Mouse (Mus musculus) myocyte (in vitro differentiated cells): ENCODE data around the gene Hmga1. TPM values are rescaled to one million over a fixed set of nuclear protein-coding genes. Genes with fewer than 3 reads are reported as not detected.

Experiments
- H3K27me3 ChIP-seq: one replicate; pipeline ENCODE4 v1.6.1; 2011; ENCODE audit not compliant: control insufficient read depth, insufficient read depth, insufficient read length
- H3K36me3 ChIP-seq: one replicate; pipeline ENCODE4 v1.6.1; 2011; ENCODE audit not compliant: control insufficient read depth, insufficient read depth
- H3K4me2 ChIP-seq: one replicate; pipeline ENCODE4 v1.6.1; 2011; ENCODE audit warnings: low read depth, control low read depth
- H3K4me3 ChIP-seq: one replicate; pipeline ENCODE4 v1.5.1; 2011; ENCODE audit warnings: mild to moderate bottlenecking, control low read depth, moderate library complexity
- H3K79me2 ChIP-seq: one replicate; pipeline ENCODE4 v1.6.1; 2011; ENCODE audit not compliant: control insufficient read depth, insufficient read depth
- H3ac ChIP-seq: one replicate; pipeline ENCODE4 v1.6.1; 2011; ENCODE audit not compliant: control insufficient read depth, insufficient read length
- CEBPB ChIP-seq: IDR thresholded peaks from 2 replicates; pipeline ENCODE4 v1.6.1; 2011; ENCODE audit warnings: mild to moderate bottlenecking, moderate library complexity; ENCODE audit not compliant: poor library complexity, insufficient read depth, severe bottlenecking
- E2F4 ChIP-seq: IDR thresholded peaks from one replicate; pipeline ENCODE4 v1.6.1; 2011; ENCODE audit warnings: mild to moderate bottlenecking, control low read depth, moderate library complexity; ENCODE audit not compliant: insufficient read depth
- MAX ChIP-seq: IDR thresholded peaks from one replicate; pipeline ENCODE4 v1.6.1; 2011; ENCODE audit warnings: low read depth, mild to moderate bottlenecking, control low read depth
- MYOD1 ChIP-seq, 3 experiments: IDR thresholded peaks; one replicate each; pipeline ENCODE4 v1.6.1; 2011; ENCODE audit warnings: control low read depth in 2 of 3, low read depth in 2 of 3, mild to moderate bottlenecking in 2 of 3, moderate library complexity in 1 of 3; ENCODE audit not compliant: insufficient read length in 2 of 3, control insufficient read depth in 1 of 3
- MYOG ChIP-seq, 3 experiments: IDR thresholded peaks; one replicate each; pipeline ENCODE4 v1.6.1; 2011; ENCODE audit warnings: control low read depth in 2 of 3, low read depth in 2 of 3, mild to moderate bottlenecking in 2 of 3; ENCODE audit not compliant: insufficient read length in 2 of 3, control insufficient read depth in 1 of 3, insufficient read depth in 1 of 3
- POLR2A ChIP-seq: IDR thresholded peaks from one replicate; pipeline ENCODE4 v1.6.1; 2011; ENCODE audit warnings: low read depth, mild to moderate bottlenecking, control low read depth, moderate library complexity; ENCODE audit not compliant: insufficient read length
- POLR2AphosphoS2 ChIP-seq: IDR thresholded peaks from one replicate; pipeline ENCODE4 v1.6.1; 2011; ENCODE audit warnings: low read depth, control low read depth; ENCODE audit not compliant: insufficient read length
- REST ChIP-seq: IDR thresholded peaks from one replicate; pipeline ENCODE4 v1.6.1; 2011; ENCODE audit warnings: mild to moderate bottlenecking, control low read depth, moderate library complexity; ENCODE audit not compliant: insufficient read depth, insufficient read length
- SRF ChIP-seq: IDR thresholded peaks from one replicate; pipeline ENCODE4 v1.6.1; 2011; ENCODE audit warnings: low read depth; ENCODE audit not compliant: control insufficient read depth, insufficient read length
- TCF12 ChIP-seq: IDR thresholded peaks from one replicate; pipeline ENCODE4 v1.6.1; 2011; ENCODE audit warnings: mild to moderate bottlenecking, control low read depth; ENCODE audit not compliant: poor library complexity, insufficient read depth, severe bottlenecking
- TCF3 ChIP-seq: IDR thresholded peaks from one replicate; pipeline ENCODE4 v1.6.1; 2011; ENCODE audit warnings: low read depth, control low read depth; ENCODE audit not compliant: insufficient read length
- USF1 ChIP-seq: IDR thresholded peaks from one replicate; pipeline ENCODE4 v1.6.1; 2011; ENCODE audit warnings: low read depth, mild to moderate bottlenecking, control low read depth, moderate library complexity
- polyA plus RNA-seq: library from polyadenylated mRNA; unstranded; fragments of >200 nt; fragmentation: generic; extraction: Trizol; gene quantifications from one replicate; pipeline ENCODE4 v1.2.1, GENCODE M21; 2012; ENCODE audit warnings: missing spikeins

Hmga1 gene
- polyA plus RNA-seq, 1 experiment: 60.9 TPM

DNA sequence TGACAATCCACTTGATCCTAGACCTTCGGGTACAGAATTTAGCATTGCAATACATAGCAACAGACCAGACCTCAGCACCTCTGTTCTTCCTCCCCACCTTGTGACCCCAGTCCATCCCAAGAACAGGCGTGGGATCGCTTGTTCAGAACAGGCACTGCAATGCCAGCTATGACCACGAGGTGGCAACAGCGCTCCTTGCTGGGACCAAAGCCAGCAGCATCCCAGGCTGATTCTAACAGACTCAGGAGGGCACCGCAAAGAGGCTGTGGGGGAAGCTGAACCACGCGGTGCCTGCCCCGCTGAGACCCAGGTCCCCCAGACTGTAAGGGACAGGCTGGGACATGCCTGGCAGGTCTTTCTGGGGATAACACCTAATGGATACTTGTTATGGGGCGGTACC is 21.6 kb upstream of the Hmga1 start:
- no peak for TF ChIP-seq TCF3
- TF ChIP-seq MYOG (IDR thresholded peaks at IDR 0.05; ENCODE audit: control insufficient read depth in 1 of 3, insufficient read depth in 1 of 3, insufficient read length in 2 of 3, low read depth in 2 of 3): peak in 1 of 3 experiments; percentile 5
- no peaks in the 10 kb centered on the region for H3K79me2 ChIP-seq
- H3K4me2 ChIP-seq: no peak overlapping the region
- H3K27me3 ChIP-seq: no peaks in the 10 kb centered on the region
- H3K36me3 ChIP-seq: no peaks in the 10 kb centered on the region
- H3K4me3 ChIP-seq: no peak overlapping the region
- no peak overlapping the region for H3ac ChIP-seq

DNA sequence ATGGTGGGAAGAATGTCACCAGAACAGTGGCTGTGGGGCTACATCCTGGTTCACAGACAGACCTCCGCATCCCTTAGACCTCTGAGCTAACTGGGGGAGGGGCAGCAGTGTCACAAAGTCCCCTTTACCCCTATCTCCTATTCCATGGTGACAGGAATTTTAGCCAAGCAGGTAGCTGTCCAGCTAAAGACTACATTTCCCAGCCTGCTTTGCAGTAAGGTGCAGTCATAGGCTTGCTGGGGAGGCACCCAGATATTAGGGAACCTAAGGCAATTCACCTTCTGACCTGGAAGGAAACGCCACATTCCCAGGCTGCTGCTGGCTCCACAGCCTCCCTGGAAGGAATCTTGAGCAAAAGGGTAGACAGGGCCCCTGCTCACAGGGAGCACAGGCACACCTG is 15.0 kb upstream of the Hmga1 start:
- Histone ChIP-seq H3ac (no peak overlapping the region), H3K4me3 (no peak overlapping the region), H3K27me3 (no peaks in the 10 kb centered on the region), H3K36me3 (no peaks in the 10 kb centered on the region), H3K79me2 (no peaks in the 10 kb centered on the region), H3K4me2 (no peak overlapping the region)
- no peak for TF ChIP-seq SRF
- TF ChIP-seq TCF12: no peak
- no peak for TF ChIP-seq MYOG (IDR thresholded peaks at IDR 0.05; ENCODE audit: control insufficient read depth in 1 of 3, insufficient read depth in 1 of 3, insufficient read length in 2 of 3, low read depth in 2 of 3)
- TF ChIP-seq E2F4: no peak
- no peak for TF ChIP-seq TCF3
- no peak for TF ChIP-seq MYOD1 (IDR thresholded peaks at IDR 0.05; ENCODE audit: control insufficient read depth in 1 of 3, insufficient read length in 2 of 3, low read depth in 2 of 3)
- TF ChIP-seq POLR2A: no peak
- no peak for TF ChIP-seq USF1
- no peak for TF ChIP-seq REST
- TF ChIP-seq CEBPB: no peak
- TF ChIP-seq POLR2AphosphoS2: no peak
- no peak for TF ChIP-seq MAX

DNA sequence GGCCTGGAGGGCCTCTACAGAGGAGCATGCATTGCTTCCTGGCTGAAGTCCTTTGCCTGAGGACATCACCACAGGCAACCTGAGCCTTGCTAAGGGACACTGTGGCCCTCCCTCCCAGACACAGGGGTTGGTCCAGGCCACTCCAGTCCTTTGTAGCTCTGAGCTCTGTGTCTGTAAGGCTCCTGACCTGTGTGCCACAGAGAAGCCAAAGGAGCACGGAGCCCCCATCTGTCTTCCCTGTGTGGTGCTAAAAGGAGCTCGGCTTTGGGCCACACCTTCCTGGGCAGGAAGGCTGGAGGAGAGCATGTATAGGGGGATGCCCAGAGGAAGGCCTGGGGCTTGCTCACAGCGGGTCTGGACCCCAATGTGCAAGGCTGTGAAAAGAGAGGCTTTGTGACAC is 14.3 kb upstream of the Hmga1 start:
- Histone ChIP-seq H3K4me2 (no peak overlapping the region), H3K36me3 (no peaks in the 10 kb centered on the region), H3K79me2 (no peaks in the 10 kb centered on the region), H3K27me3 (no peaks in the 10 kb centered on the region), H3K4me3 (no peak overlapping the region), H3ac (no peak overlapping the region)
- TF ChIP-seq MAX (no peak), USF1 (no peak), MYOG (IDR thresholded peaks at IDR 0.05; ENCODE audit: control insufficient read depth in 1 of 3, insufficient read depth in 1 of 3, insufficient read length in 2 of 3, low read depth in 2 of 3) (no peak), CEBPB (no peak), TCF12 (no peak), POLR2AphosphoS2 (no peak), REST (no peak), MYOD1 (IDR thresholded peaks at IDR 0.05; ENCODE audit: control insufficient read depth in 1 of 3, insufficient read length in 2 of 3, low read depth in 2 of 3) (no peak), TCF3 (no peak), SRF (no peak), POLR2A (no peak), E2F4 (no peak)

DNA sequence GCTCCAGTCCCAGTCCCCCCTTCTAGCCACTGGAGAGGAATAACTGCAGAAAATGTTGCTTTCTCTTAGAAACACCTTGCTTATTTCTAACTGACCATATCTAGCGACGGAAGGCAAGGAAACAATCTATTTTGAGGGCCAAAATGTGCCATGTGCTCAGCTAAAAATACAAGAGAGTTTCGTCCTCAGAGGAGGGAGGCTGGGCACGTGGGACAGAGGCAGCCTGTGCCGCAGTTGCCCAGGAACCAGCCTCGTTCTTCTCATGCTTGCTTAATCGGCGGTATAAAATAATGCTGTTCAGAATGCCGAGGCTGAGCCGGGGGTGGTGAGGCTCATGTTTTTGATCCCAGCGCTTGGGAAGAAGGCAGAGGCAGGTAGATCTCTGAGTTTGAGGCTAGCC is 11.7 kb upstream of the Hmga1 start:
- no peaks in the 10 kb centered on the region for H3K27me3 ChIP-seq
- H3K36me3 ChIP-seq: no peaks in the 10 kb centered on the region
- TF ChIP-seq TCF12: no peak
- no peak for TF ChIP-seq MYOG (IDR thresholded peaks at IDR 0.05; ENCODE audit: control insufficient read depth in 1 of 3, insufficient read depth in 1 of 3, insufficient read length in 2 of 3, low read depth in 2 of 3)
- no peak for TF ChIP-seq MYOD1 (IDR thresholded peaks at IDR 0.05; ENCODE audit: control insufficient read depth in 1 of 3, insufficient read length in 2 of 3, low read depth in 2 of 3)
- TF ChIP-seq E2F4: no peak
- TF ChIP-seq CEBPB: no peak
- no peak for TF ChIP-seq USF1
- TF ChIP-seq POLR2A: no peak
- TF ChIP-seq MAX: no peak
- TF ChIP-seq SRF: no peak
- no peak for TF ChIP-seq POLR2AphosphoS2

DNA sequence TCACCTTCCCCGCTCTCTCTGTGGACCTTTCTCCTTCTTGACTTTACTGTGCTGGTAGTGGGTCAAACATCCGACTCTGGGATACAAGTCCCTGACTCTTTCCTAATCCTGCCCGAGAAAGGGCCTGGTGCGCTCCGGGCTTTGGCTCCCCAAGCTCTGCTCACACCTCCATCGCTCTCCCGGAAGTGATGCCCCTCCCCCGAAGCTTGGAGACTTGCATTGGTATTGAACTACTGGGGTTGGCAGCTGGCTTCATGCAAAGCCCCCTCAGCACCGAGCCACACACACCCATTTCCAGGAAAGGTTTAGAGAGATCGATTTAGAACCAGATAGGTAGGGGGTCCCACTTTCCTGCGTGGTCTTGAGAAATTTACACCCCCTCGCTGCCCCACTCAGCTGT is 10.3 kb upstream of the Hmga1 start:
- TF ChIP-seq USF1 (no peak), TCF12 (no peak), CEBPB (no peak), POLR2AphosphoS2 (no peak), MYOG (IDR thresholded peaks at IDR 0.05; ENCODE audit: control insufficient read depth in 1 of 3, insufficient read depth in 1 of 3, insufficient read length in 2 of 3, low read depth in 2 of 3) (no peak), MAX (no peak), REST (no peak), TCF3 (no peak)
- Histone ChIP-seq H3K4me2 (no peak overlapping the region), H3K79me2 (no peaks in the 10 kb centered on the region), H3ac (no peak overlapping the region), H3K4me3 (no peak overlapping the region), H3K36me3 (no peaks in the 10 kb centered on the region), H3K27me3 (no peaks in the 10 kb centered on the region)

More for the DNA sequence above, 11.7 kb upstream of the Hmga1 start:
- Histone ChIP-seq H3K4me2 (no peak overlapping the region), H3K4me3 (no peak overlapping the region), H3ac (no peak overlapping the region), H3K79me2 (no peaks in the 10 kb centered on the region)
